Mouse (Mus musculus): Measurements from ENCODE around the gene Olfr384.
"Not testable (repeated sequence)": the region's sequence is repeated elsewhere in the genome, so short reads cannot be mapped to it uniquely, and the experiment has no call there.

Gene Olfr384

DNA sequence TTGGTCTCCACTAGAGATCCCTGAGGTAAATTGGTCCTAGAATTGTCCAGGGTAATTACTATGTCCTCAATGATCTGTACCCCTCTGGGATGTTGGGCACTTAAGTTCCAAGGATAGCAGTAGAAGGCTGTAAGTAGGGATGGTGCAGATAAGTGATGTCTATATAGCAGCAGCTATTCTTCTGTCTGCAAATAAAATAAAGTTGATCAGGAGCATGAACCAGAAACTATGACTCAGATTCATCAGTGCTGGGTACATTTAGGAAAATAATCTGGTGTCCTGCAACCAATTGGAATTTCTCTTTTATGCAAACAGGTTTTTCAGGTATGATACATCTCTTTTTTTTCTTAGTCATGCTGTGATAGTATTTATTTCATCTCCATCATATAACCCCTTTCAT is at the start of gene Olfr384:
TSS of gene Olfr384 (plus strand) at position 301 of the 400 bp plus-strand sequence.
- in situ Hi-C loops (cut with MboI) = no loop called here

DNA sequence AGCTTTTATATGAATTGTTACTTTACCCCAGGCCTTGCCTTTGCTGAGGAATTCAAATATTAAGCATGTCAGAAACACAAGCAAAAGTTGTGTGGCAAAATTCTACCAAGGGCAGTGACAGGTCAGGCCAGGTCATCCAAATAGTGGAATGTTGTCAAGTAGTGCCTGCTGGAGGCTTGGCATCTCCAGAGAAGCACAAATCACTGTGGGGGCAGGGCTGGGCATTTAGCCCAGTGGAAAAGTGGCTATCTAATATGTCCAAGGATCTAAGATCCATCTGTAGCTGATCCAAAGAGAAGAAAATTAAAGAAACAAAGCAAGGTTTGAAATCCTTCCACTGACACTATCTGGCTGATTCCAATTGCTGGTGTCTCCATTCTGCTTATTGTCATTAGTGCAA is 18.5 kb upstream of the Olfr384 start:
- in situ Hi-C loops (cut with MboI) = no loop called here

DNA sequence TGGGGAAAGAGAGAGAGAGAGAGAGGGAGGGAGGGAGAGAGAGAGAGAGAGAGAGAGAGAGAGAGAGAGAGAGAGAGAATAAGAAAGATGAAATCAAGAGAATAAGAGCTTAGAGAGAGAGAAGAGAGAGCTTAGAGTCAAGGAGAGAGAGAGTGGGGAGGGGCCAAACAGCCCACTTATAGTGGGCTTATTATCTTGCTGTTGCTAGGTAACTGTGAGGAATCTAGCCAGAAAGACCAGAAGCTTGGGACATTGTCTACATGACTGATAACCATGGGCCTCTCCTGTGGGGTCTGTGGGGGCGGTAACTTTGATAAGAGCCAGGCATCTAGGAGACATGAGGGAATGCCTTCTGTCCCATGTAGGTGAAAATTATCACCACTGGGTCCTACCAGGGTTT is 15.2 kb upstream of the Olfr384 start:
- in situ Hi-C loops (cut with MboI) = not testable (repeated sequence)

DNA sequence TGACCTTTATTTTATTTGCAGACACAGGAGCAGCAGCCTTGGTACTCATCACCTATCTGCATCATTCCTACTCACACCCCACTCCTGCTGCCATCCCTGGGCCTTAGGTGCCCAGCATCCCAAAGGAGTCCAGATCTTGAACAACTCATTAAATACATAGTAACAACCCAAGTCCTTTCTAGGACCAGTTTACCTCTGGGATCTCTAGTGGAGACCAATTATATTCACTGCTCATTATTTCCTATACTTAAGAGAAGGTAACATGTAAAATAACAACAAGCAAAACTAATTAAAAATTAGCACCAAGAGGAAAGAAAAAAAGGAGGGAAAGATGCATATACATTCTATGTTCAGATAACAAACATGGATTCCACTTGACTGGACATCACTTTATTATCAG is 5.5 kb upstream of the Olfr384 start, which contains the start of gene Olfr385:
TSS of gene Olfr385 (minus strand) at position 101 of the 400 bp plus-strand sequence.
- in situ Hi-C loops (cut with MboI) = no loop called here

Measured in mature B cell (primary cell).